Mouse (Mus musculus) heart, embryonic 13.5 days (tissue): Measurements from ENCODE around the gene Gpr183. TPM values are rescaled to one million over a fixed set of nuclear protein-coding genes. Genes with fewer than 3 reads are reported as not detected.

ENCODE experiments used
- ATAC-seq: fragments of 200-750 bp; cut with Nextera tagmentation; 2 replicates; pipeline ENCODE4 v1.8.0; 2017; ENCODE audit warnings: moderate TSS enrichment; ENCODE audit not compliant: insufficient number of reproducible peaks, low FRiP score, low TSS enrichment; ENCODE audit errors: extremely low read depth
- H3K27ac ChIP-seq: fragments of 300-500 bp; sonication (generic); replicated peaks from 2 replicates; pipeline ENCODE4 v1.5.1; 2015; ENCODE audit warnings: moderate library complexity, mild to moderate bottlenecking, inconsistent platforms
- H3K27me3 ChIP-seq: fragments of 300-500 bp; sonication (generic); replicated peaks from 2 replicates; pipeline ENCODE4 v1.6.1; 2015; ENCODE audit warnings: mild to moderate bottlenecking, inconsistent platforms
- H3K36me3 ChIP-seq: fragments of 300-500 bp; sonication (generic); 2 replicates; pipeline ENCODE4 v1.6.1; 2015; ENCODE audit warnings: mild to moderate bottlenecking, inconsistent platforms
- H3K4me1 ChIP-seq: fragments of 300-500 bp; sonication (generic); 2 replicates; pipeline ENCODE4 v1.6.1; 2015; ENCODE audit warnings: inconsistent platforms
- H3K4me2 ChIP-seq: fragments of 300-500 bp; sonication (generic); 2 replicates; pipeline ENCODE4 v1.6.1; 2015; ENCODE audit warnings: inconsistent platforms, mild to moderate bottlenecking, moderate library complexity
- H3K4me3 ChIP-seq: fragments of 300-500 bp; sonication (generic); 2 replicates; pipeline ENCODE4 v1.5.1; 2015; ENCODE audit warnings: moderate library complexity, mild to moderate bottlenecking, inconsistent platforms
- H3K9ac ChIP-seq: fragments of 300-500 bp; sonication (generic); 2 replicates; pipeline ENCODE4 v1.6.1; 2015; ENCODE audit warnings: inconsistent platforms, mild to moderate bottlenecking, moderate library complexity
- H3K9me3 ChIP-seq: fragments of 300-500 bp; sonication (generic); 2 replicates; pipeline ENCODE4 v1.6.1; 2016; ENCODE audit warnings: inconsistent platforms
- WGBS: fragments of 180-500 bp; shearing (Covaris S2); methylation state at CpG from one replicate; pipeline ENCODE4 v1.1.7; 2015; ENCODE audit warnings: mixed read lengths; 5-methylcytosine and 5-hydroxymethylcytosine counted together
- polyA plus RNA-seq: library from polyadenylated mRNA; unstranded; fragments of >200 nt; fragmentation: Nextera tagmentation; extraction: Ambion mirVana; gene quantifications from 2 replicates; pipeline ENCODE4 v1.2.1, GENCODE M21; 2015

Gpr183 gene
- polyA plus RNA-seq, 1 experiment from 2014 or later, result 2.3 TPM

GRCm38 (mm10) chr14:121915621-121916020, 49.4 kb downstream of the Gpr183 start, which contains the start of gene Gpr18:
Gene Gpr18, minus strand, starts transcription at chr14:121915781.
- H3K4me1 ChIP-seq, result peaks cover 14% of the 10 kb centered on the region
- no peak within 1 kb of the TSS for H3K27ac ChIP-seq
- no peak within 1 kb of the TSS for H3K9ac ChIP-seq
- H3K4me3 ChIP-seq, result no peak within 1 kb of the TSS
- H3K9me3 ChIP-seq, result no peaks in the 10 kb centered on the region
- no peak within 1 kb of the TSS for H3K4me2 ChIP-seq
- no peaks in the 10 kb centered on the region for H3K27me3 ChIP-seq
- peaks cover 43% of the 10 kb centered on the region for H3K36me3 ChIP-seq
- no peak for ATAC-seq
- 60% methylated on average over 8 of the region's 8 CpGs for WGBS

- no peaks in the 10 kb centered on the region for H3K27me3 ChIP-seq
- peaks cover 9% of the 10 kb centered on the region for H3K4me1 ChIP-seq
- H3K4me2 ChIP-seq, result no peak overlapping the region
- ATAC-seq, result no peak
- H3K36me3 ChIP-seq, result peaks cover 47% of the 10 kb centered on the region
- H3K27ac ChIP-seq, result no peak overlapping the region
- 77% methylated on average over 5 of the region's 5 CpGs for WGBS
- H3K4me3 ChIP-seq, result no peak overlapping the region
- no peak overlapping the region for H3K9ac ChIP-seq
- H3K9me3 ChIP-seq, result no peaks in the 10 kb centered on the region
These were observed 49.9 kb downstream of the Gpr183 start for GRCm38 (mm10) chr14:121915143-121915542.

DNA sequence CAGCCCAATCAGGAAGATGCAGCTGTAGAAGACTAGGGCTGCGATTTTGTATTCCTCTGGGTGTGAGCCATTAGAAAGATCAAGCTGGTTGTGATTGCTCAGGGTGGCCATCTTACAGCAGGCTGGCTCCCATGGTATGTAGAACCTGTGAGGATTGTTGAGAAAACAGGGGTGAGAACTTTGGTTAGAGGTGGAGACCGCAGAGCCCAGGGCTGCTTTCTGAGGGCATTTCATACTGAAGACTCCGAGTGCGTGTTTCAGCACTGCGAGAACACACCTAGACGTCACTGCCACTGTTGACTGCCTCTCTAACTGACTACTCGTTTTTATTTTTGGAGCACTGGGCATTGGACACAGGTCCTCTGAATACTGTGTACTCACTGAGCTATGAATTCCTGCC, 52.5 kb downstream of the Gpr183 start:
- no peak overlapping the region for H3K27ac ChIP-seq
- H3K4me3 ChIP-seq, result no peak overlapping the region
- H3K9ac ChIP-seq, result no peak overlapping the region
- no peaks in the 10 kb centered on the region for H3K27me3 ChIP-seq
- 82% methylated on average over 7 of the region's 7 CpGs for WGBS
- no peak overlapping the region for H3K4me2 ChIP-seq
- peaks cover 61% of the 10 kb centered on the region for H3K36me3 ChIP-seq
- 0 out of 2 replicates have a peak, but pooled peaks cover 6% of the 10 kb centered on the region for H3K4me1 ChIP-seq
- no peak for ATAC-seq
- H3K9me3 ChIP-seq, result no peaks in the 10 kb centered on the region

- Histone ChIP-seq H3K27ac (no peak overlapping the region), H3K4me3 (no peak overlapping the region), H3K4me1 (peaks cover 13% of the 10 kb centered on the region), H3K27me3 (no peaks in the 10 kb centered on the region), H3K36me3 (peaks cover 66% of the 10 kb centered on the region), H3K9ac (no peak overlapping the region), H3K4me2 (no peak overlapping the region), H3K9me3 (no peaks in the 10 kb centered on the region)
- WGBS, result 95% methylated on average over 6 of the region's 6 CpGs
- ATAC-seq, result no peak
These were observed 55.1 kb downstream of the Gpr183 start for GRCm38 (mm10) chr14:121909868-121910267.

GRCm38 (mm10) chr14:121906992-121907681, 57.9 kb downstream of the Gpr183 start:
- H3K4me1 ChIP-seq, result peaks cover 29% of the 10 kb centered on the region
- no peak overlapping the region for H3K4me3 ChIP-seq
- H3K36me3 ChIP-seq, result peaks cover 60% of the 10 kb centered on the region
- no peak for ATAC-seq
- no peak overlapping the region for H3K9ac ChIP-seq
- H3K9me3 ChIP-seq, result no peaks in the 10 kb centered on the region
- WGBS, result 85% methylated on average over 11 of the region's 11 CpGs
- H3K27me3 ChIP-seq, result no peaks in the 10 kb centered on the region
- H3K27ac ChIP-seq, result no peak overlapping the region
- H3K4me2 ChIP-seq, result no peak overlapping the region

- peaks cover 26% of the 10 kb centered on the region for H3K4me1 ChIP-seq
- H3K9me3 ChIP-seq, result no peaks in the 10 kb centered on the region
- no peak overlapping the region for H3K4me3 ChIP-seq
- no peaks in the 10 kb centered on the region for H3K27me3 ChIP-seq
- no peak for ATAC-seq
- no peak overlapping the region for H3K9ac ChIP-seq
- 74% methylated on average over 8 of the region's 8 CpGs for WGBS
- H3K4me2 ChIP-seq, result no peak overlapping the region
- H3K27ac ChIP-seq, result no peak overlapping the region
- peaks cover 54% of the 10 kb centered on the region for H3K36me3 ChIP-seq
These were observed 58.5 kb downstream of the Gpr183 start for GRCm38 (mm10) chr14:121906341-121906991.

DNA sequence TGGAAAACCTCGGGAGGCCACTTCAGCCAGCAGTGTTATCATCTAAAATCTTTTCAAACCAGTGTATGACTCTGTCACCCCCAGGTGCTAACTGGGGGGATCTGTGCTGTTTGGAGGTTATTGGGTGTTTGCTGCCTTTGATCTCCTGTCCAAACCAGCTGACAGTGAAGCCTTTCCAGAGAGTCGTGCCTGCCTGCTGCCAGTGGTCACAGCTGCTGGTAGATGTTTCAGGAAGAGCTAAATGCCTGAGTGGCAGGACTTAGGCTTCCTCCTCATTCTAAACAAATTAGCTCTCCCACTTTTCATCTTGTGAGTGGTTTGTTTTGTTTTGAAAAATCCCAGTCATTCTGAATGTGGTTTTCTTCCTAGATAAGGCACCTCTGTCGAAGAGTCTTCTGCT, 60.2 kb downstream of the Gpr183 start:
- Histone ChIP-seq H3K4me2 (no peak overlapping the region), H3K9ac (no peak overlapping the region), H3K4me3 (no peak overlapping the region), H3K4me1 (peaks cover 31% of the 10 kb centered on the region), H3K27me3 (no peaks in the 10 kb centered on the region), H3K9me3 (no peaks in the 10 kb centered on the region), H3K36me3 (peaks cover 40% of the 10 kb centered on the region), H3K27ac (no peak overlapping the region)
- no peak for ATAC-seq
- WGBS, result 20% methylated on average over 3 of the region's 3 CpGs

GRCm38 (mm10) chr14:121903381-121903876, 61.6 kb downstream of the Gpr183 start:
- Histone ChIP-seq H3K9ac (no peak overlapping the region), H3K27ac (no peak overlapping the region), H3K4me2 (no peak overlapping the region), H3K36me3 (peaks cover 29% of the 10 kb centered on the region), H3K4me3 (no peak overlapping the region), H3K4me1 (peaks cover 44% of the 10 kb centered on the region), H3K27me3 (no peaks in the 10 kb centered on the region), H3K9me3 (no peaks in the 10 kb centered on the region)
- 81% methylated on average over 7 of the region's 7 CpGs for WGBS
- ATAC-seq, result no peak

Other genes starting within 250 kb of the Gpr183 start
- 4.5 and 4.8 TPM in 2 replicates for gene Dock9, start 167.4 kb downstream of the Gpr183 start, polyA plus RNA-seq
- 52.4 and 55.8 TPM in 2 replicates for gene Ubac2, start 86.6 kb downstream of the Gpr183 start, polyA plus RNA-seq
- 0.13 TPM in 1 of 2 replicates, not detected in the other for gene Gpr18, start 49.4 kb downstream of the Gpr183 start, polyA plus RNA-seq
- gene Timm8a2, start 69.5 kb upstream of the Gpr183 start, polyA plus RNA-seq, result not detected in 2 replicates
- 115 and 124 TPM in 2 replicates for gene Tm9sf2, start 141.8 kb upstream of the Gpr183 start, polyA plus RNA-seq
- gene Clybl, start 216.5 kb upstream of the Gpr183 start, polyA plus RNA-seq, result 68.2 and 75.2 TPM in 2 replicates